Mouse (Mus musculus) layer of hippocampus, postnatal 36 days (tissue): Measurements from ENCODE around the gene Lin7a. TPM values are rescaled to one million over a fixed set of nuclear protein-coding genes. Genes with fewer than 3 reads are reported as not detected.

Experiments used
- DNase-seq, 2 experiments: peaks; one replicate each; pipeline ENCODE4 v3.0.0; 2022
- total RNA-seq, 2 experiments: library from RNA; stranded (reverse); gene quantifications; 2 replicates each; pipeline ENCODE4 v1.2.3; 2021

Lin7a gene
- 10 to 100 TPM; 31.0 to 31.9 TPM for total RNA-seq

- peak in 1 of 2 experiments; percentile 5 for DNase-seq
Observed at GRCm38 (mm10) chr10:107271321-107272130, at the start of gene Lin7a. Gene Lin7a, plus strand, starts transcription at chr10:107271686.

- DNase-seq = no peak
Observed at GRCm38 (mm10) chr10:107221726-107222125, 49.8 kb upstream of the Lin7a start.

GRCm38 (mm10) chr10:107222406-107223185, 48.9 kb upstream of the Lin7a start:
- no peak for DNase-seq

GRCm38 (mm10) chr10:107223186-107223440, 48.4 kb upstream of the Lin7a start:
- no peak for DNase-seq

DNA sequence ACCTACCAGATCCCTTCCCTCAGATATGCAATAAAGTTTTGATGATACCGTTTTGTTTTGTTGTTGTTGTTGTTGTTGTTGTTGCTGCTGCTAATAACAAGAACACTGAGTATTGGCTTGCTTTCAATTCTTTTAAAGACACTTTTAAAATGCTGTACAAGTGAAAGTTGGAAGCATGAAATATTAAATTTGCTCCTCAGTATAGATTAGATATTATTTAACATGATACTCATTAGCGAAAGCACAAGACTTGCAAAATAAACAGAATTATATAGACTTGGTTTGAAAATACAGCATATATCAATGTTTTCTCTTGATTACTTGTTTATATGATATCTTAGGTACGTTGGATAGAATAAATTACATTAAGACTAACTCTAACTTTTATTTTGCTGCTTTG, 47.7 kb upstream of the Lin7a start:
- DNase-seq = no peak

GRCm38 (mm10) chr10:107224596-107225330, 46.7 kb upstream of the Lin7a start:
- DNase-seq = no peak

DNA sequence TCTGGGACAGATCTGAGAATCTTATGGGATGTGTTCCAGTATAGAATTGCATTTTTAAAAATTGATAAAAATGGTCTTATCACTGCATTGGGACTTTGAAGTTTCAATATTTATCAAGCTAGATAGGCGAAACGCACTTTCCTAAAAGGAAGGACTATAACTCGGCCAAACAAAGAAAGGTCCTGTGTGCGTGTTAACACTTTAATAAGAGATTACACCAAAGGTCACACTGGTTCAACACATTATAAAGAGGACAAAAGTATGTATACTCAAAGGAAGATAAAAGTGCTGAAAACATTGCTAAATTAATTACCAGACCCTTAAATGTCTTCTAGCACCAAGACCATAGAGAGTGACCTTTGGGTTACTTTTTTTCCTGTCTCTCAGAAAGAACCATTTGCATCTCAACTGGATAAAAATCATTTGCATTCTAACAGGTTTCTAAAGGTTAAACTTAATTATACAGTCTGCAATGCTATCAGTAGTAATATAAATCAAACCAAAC, 46.1 kb upstream of the Lin7a start:
- no peak for DNase-seq

DNA sequence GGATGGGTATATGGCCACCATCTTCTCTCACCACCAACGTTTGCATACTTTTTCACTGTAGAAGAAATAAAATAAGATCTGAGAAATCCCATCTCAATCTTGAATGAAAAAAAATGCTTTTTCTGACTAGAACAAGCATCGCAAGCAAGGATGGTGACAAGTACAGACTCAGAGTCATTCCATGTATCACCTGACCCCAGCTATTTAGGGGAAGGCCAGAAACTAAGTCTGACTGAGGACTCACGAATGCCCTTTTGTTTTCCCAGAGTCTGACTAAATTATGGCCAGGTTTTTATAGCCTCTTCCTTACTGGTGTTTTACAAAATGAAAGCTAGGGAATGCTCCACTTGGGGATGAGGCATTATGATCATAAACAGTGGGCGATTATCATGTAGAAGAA, 45.6 kb upstream of the Lin7a start:
- no peak for DNase-seq

DNA sequence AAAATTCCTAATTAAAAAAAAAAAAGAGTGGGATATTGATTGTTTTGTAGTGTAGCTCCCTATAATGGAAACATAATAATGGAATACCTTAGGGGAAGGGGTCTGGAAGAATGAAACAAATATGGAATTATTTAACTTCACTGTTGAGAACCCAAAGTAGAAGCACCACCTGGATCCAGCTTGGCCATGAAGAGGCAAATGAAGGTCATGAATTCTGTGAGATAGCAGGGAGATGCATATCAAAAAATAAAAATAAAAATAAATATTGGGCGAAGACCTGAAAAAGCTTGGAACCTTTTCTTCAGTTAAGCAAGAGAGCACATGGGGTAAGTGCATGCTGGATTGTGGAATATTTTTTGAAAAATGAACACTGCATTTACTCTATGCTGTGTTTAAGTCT, 43.6 kb upstream of the Lin7a start:
- no peak for DNase-seq

DNA sequence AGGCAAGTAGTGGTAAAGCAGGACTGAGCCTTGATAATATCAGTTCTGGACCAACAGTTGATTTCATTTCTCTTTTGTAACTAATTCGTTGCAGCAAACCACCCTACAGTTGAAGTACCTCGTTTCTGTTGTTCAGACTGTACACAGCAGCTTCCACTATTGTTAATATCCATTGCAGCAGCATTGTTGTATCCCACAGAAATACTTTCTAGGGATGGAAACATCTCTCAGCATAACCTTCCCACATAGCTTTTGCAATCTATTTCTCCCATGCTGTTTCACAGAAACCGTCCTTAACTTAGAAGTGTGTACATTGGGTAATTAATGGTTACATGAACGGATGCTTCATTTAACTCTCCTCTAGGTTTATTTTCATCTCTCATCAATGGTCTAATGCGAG, 42.7 kb upstream of the Lin7a start:
- DNase-seq = no peak

GRCm38 (mm10) chr10:107229416-107229815, 42.1 kb upstream of the Lin7a start:
- no peak for DNase-seq

DNA sequence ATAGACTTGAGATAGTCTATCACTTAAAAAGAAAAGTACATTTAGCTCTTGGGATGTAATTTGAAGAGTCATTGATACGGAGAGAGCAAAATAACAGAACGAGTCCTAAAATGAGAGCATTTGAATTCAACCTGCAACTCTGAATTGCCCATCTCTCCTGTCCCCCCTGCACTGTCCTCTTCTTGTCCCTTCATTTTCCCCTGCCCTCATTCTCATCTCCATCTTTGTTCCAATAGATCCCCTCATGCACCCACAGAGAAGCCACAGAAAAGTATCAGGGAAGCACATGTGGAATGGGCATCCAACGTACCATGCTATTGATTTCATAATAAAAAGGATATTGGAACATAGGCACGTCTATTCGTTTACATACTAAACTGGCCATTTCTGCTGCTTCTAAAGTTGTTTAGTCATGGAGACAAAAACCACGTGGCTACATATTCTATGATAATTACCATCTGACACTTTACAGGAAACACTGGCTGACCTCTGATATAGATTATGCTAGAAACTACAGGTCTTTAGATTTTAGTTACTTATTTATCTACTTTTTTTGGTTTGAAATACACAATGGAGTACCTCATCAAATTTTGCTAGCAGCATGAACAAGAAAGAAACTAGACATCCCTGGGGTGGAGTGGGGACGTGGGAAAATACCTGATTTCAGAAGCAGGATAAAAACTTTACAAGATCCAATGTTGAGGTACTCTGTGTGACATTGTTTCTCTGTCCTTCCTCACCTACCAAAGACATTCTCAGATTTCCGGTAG, 41.2 kb upstream of the Lin7a start:
- no peak for DNase-seq

DNA sequence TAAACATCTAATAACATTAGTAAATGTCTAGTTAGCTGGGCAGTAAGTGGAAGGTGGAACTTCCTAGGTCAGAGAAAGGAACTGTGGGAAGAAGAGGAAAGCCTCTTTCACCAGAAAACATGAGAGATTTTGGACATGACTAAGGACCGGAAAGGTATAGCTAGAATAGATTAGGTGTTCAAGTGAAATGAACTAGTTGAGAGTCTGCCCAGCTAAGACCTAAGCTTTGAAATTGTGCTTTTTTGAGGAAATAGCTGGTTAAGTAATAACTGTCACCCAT, 40.7 kb upstream of the Lin7a start:
- DNase-seq = no peak

GRCm38 (mm10) chr10:107231421-107232010, 40.0 kb upstream of the Lin7a start:
- DNase-seq = no peak

- no peak for DNase-seq
Observed at GRCm38 (mm10) chr10:107232491-107233110, 38.9 kb upstream of the Lin7a start.

DNA sequence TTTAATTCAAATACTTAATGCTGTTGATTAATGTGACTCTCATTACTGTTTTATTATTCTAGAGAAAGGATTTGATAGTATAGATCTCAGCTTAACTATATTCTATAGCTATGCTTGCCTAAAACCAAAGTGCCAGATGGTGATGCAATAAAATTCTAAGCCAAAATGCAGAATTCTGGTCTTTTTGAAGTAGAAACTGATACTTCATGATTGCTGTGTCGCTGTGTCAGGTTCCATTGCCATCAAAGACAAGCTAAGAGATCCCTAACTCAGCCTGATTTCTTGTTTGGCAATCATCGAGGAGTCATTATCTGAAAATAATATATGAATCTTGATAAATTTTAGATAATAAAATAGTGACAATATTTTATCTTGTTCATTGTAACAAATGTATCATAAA, 38.3 kb upstream of the Lin7a start:
- no peak for DNase-seq

DNA sequence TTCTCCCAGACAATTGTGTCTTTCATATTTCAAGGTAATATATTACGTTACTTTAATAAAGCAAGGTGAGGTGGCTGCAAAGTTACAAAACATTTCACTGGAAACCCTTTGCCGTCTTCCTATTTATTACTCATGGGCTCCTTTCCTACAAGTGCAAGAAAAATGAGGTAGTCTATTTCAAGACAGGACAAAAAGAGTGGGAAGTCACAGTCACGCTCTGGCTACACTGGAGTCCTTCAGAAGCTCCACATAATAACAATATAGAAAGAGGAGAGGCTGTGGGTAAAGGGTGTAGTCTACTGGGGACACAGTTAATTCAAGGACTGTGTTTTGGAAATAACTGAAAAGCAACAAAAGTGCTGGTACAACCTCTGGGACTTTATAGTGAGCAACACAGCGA, 37.7 kb upstream of the Lin7a start:
- DNase-seq = no peak

DNA sequence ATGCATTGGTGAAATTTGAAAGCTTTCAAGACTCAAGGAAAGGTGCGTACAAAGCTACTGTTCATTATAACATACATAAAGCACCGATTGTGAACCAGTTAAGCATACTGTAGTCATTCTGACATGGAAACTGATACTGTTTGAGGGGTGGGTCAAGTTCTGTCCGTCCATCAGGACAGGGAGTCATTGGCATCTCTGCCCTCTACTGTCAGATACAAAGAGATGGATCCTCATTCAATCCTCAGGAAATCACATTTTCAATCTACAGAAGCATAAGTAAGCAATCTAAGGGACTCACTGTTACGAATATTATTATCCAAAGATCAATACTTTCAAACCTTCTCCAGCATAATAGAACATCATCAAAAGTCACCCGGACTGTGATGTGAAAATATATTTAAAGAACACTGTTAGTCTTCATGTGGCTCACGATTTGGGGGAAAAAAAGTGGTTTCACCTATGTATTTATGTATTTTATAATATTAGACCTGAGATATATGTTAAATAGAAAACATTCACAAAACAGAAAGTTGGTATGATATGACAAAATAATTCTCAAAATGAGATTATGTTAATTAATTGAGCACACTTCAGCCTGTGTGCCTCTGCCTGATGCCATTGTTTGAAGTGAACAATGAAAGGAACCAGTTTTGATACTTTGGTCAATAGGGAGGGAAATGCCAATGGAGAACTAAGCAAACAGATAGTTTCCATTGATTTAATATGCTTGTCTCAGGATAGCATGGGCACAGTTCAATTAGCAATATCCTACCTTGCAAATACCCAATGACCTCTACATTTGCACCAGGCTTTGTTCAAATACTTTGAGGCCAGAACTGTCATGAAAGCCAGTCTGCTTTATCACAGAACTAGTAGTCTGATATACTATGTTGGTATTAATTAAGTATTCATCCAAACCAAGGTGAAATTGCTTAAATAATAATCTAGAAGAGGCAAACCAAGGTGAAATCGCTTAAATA, 36.8 kb upstream of the Lin7a start:
- no peak for DNase-seq

GRCm38 (mm10) chr10:107235496-107235895, 36.0 kb upstream of the Lin7a start:
- DNase-seq = no peak

GRCm38 (mm10) chr10:107236211-107236610, 35.3 kb upstream of the Lin7a start:
- no peak for DNase-seq

- DNase-seq = no peak
Observed at GRCm38 (mm10) chr10:107237076-107237475, 34.4 kb upstream of the Lin7a start.
